Mouse (Mus musculus) hindbrain, embryonic 11.5 days (tissue): ENCODE data around the gene Psors1c2. TPM values are rescaled to one million over a fixed set of nuclear protein-coding genes. Genes with fewer than 3 reads are reported as not detected.

Source experiments
- ATAC-seq: fragments of 200-750 bp; cut with Nextera tagmentation; 2 replicates; pipeline ENCODE4 v1.8.0; 2017; ENCODE audit warnings: mild to moderate bottlenecking, moderate TSS enrichment, moderate library complexity; ENCODE audit not compliant: low FRiP score
- DNase-seq: peaks from one replicate; pipeline ENCODE4 v3.0.0-alpha.2; 2015; ENCODE audit warnings: low spot score
- H3K27ac ChIP-seq: fragments of 300-500 bp; sonication (generic); 2 replicates; pipeline ENCODE4 v1.5.1; 2014; ENCODE audit warnings: mild to moderate bottlenecking, low read depth, low read length
- H3K27me3 ChIP-seq: fragments of 300-500 bp; sonication (generic); 2 replicates; pipeline ENCODE4 v1.6.1; 2014; ENCODE audit warnings: mild to moderate bottlenecking, low read length, moderate library complexity, mixed read lengths; ENCODE audit not compliant: control insufficient read depth, insufficient read depth
- H3K36me3 ChIP-seq: fragments of 300-500 bp; sonication (generic); 2 replicates; pipeline ENCODE4 v1.6.1; 2014; ENCODE audit warnings: mild to moderate bottlenecking, low read length, moderate library complexity, mixed read lengths; ENCODE audit not compliant: control insufficient read depth, insufficient read depth
- H3K4me1 ChIP-seq: fragments of 300-500 bp; sonication (generic); replicated peaks from 2 replicates; pipeline ENCODE4 v1.6.1; 2014; ENCODE audit warnings: low read length, mixed read lengths; ENCODE audit not compliant: control insufficient read depth, insufficient read depth
- H3K4me2 ChIP-seq: fragments of 300-500 bp; sonication (generic); replicated peaks from 2 replicates; pipeline ENCODE4 v1.6.1; 2014; ENCODE audit warnings: mild to moderate bottlenecking, low read depth, low read length
- H3K4me3 ChIP-seq: fragments of 300-500 bp; sonication (generic); 2 replicates; pipeline ENCODE4 v1.5.1; 2014; ENCODE audit warnings: low read depth, low read length
- H3K9ac ChIP-seq: fragments of 300-500 bp; sonication (generic); 2 replicates; pipeline ENCODE4 v1.6.1; 2014; ENCODE audit warnings: low read depth, low read length
- H3K9me3 ChIP-seq: fragments of 300-500 bp; sonication (generic); 2 replicates; pipeline ENCODE4 v1.6.1; 2016; ENCODE audit warnings: low read length; ENCODE audit not compliant: control insufficient read depth
- WGBS: fragments of 180-500 bp; shearing (Covaris S2); extraction: QIAGEN DNeasy Blood & Tissue Kit; methylation state at CpG from one replicate; pipeline ENCODE4 v1.1.7; 2014; 5-methylcytosine and 5-hydroxymethylcytosine counted together
- polyA plus RNA-seq: library from polyadenylated mRNA; unstranded; fragments of >200 nt; fragmentation: Nextera tagmentation; extraction: Ambion mirVana; gene quantifications from 2 replicates; pipeline ENCODE4 v1.2.1, GENCODE M21; 2014

The Psors1c2 gene
- polyA plus RNA-seq, 1 experiment from 2014 or later = 0.97 TPM

DNA sequence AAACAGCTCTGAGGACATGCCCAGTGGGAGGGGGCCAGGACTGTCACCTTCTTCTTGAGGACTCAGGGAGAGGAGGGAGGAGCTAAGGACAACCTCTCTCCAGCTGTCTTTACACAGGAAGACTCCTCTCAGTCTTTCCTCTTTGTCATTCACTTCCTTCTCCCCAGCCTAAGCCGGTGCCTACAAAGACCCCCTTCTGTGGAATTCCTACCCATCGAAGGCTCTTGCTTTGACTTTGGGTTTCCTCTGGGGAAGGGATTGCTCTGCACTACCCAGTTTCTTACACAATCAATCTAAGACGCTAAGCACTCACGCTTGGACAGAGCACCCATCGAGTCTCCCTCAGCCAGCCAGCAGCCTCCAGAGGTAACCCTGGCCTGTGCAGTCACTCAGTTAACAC, 15.6 kb downstream of the Psors1c2 start:
- H3K4me3 ChIP-seq = no peak overlapping the region
- ATAC-seq (no peak), DNase-seq (no peak)
- H3K4me1 ChIP-seq = peaks cover 4% of the 10 kb centered on the region
- H3K9me3 ChIP-seq = no peaks in the 10 kb centered on the region
- no peak overlapping the region for H3K4me2 ChIP-seq
- H3K36me3 ChIP-seq = no peaks in the 10 kb centered on the region
- no peaks in the 10 kb centered on the region for H3K27me3 ChIP-seq
- WGBS = 16% methylated on average over 5 of the region's 5 CpGs
- no peak overlapping the region for H3K27ac ChIP-seq
- H3K9ac ChIP-seq = no peak overlapping the region

DNA sequence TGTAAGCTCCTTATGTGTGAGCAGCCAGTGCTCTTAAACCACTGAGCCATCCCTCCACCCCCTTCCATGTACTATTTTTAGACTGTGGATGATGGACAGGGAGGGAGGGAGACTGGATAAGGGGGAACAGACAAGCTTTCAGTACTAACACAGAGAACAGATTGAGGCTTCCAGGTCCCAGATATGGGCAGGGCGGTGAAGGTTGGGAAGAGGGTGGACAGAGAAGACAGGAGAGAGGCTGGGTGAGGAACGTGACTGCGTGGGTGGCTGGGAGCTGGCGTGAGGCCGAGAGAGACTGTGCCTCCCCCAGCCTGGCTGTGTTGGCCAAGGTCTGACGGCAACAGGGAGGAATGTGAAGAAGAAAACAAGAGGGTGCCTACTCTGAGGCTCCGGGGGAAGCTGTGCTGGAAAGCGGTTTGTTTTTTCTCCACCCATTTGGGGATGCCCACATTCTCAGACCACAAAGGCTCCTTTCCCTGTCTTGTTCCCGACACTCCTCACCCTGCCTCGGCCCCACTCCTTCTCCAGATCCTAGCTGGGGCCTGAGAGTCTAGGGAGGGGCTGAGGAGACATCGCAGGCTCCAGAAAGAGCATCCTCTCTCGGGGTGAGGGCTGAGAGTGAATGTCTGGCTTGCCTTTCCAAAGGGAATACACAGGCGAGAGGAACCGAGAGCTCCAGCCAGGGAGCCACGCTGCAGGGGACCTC, 16.6 kb downstream of the Psors1c2 start:
- H3K9ac ChIP-seq = no peak overlapping the region
- no peak overlapping the region for H3K4me3 ChIP-seq
- H3K27me3 ChIP-seq = no peaks in the 10 kb centered on the region
- DNase-seq = no peak
- H3K9me3 ChIP-seq = no peaks in the 10 kb centered on the region
- H3K36me3 ChIP-seq = no peaks in the 10 kb centered on the region
- H3K4me2 ChIP-seq = no peak overlapping the region
- ATAC-seq = no peak
- WGBS = 54% methylated on average over 14 of the region's 15 CpGs
- H3K27ac ChIP-seq = no peak overlapping the region
- H3K4me1 ChIP-seq = peaks cover 4% of the 10 kb centered on the region

DNA sequence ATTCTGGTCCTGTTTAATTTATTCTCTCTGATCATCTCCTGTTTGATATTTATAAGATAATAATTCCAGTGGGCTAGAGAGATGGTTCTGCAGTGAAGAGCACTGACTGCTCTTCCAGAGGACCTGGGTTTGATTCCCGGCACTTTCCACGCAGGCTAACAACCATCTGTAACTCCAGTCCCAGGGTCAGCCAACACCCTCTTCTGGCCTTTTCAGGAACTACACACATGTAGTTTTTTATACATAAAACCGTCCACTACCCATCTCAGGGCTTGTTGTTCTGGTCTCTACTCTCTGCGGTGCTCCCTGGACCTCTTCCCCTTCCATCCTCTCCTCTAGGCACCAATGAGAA, 17.1 kb downstream of the Psors1c2 start:
- Histone ChIP-seq H3K27ac (no peak overlapping the region), H3K36me3 (no peaks in the 10 kb centered on the region), H3K4me1 (peaks cover 4% of the 10 kb centered on the region), H3K4me3 (no peak overlapping the region), H3K27me3 (no peaks in the 10 kb centered on the region), H3K9me3 (no peaks in the 10 kb centered on the region), H3K4me2 (no peak overlapping the region), H3K9ac (no peak overlapping the region)
- 96% methylated on average over 4 of the region's 4 CpGs for WGBS
- DNase-seq (no peak), ATAC-seq (no peak)

DNA sequence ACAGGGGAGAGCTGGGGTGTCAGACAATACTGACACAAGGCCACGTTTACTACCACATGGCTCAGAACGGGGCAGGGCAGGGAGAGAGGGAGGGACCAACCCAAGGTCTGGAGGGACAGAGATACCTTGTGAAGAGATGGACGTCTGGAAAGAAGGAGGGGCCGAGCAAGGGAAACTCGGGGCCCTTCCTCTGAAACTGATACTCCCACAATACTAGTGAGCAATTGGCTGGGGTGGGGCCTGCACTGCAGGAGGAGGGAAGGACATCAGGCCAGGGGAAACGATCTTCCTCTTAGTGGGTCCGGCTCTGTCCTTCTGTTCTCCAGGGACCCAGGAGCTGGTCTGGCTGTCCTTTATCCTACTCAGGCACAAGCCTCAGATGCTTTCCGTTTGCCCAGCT, 17.9 kb downstream of the Psors1c2 start:
- H3K27ac ChIP-seq = no peak overlapping the region
- 56% methylated on average over 8 of the region's 8 CpGs for WGBS
- H3K36me3 ChIP-seq = no peaks in the 10 kb centered on the region
- no peaks in the 10 kb centered on the region for H3K27me3 ChIP-seq
- DNase-seq = no peak
- H3K4me2 ChIP-seq = no peak overlapping the region
- H3K9ac ChIP-seq = no peak overlapping the region
- no peak overlapping the region for H3K4me3 ChIP-seq
- H3K4me1 ChIP-seq = peaks cover 4% of the 10 kb centered on the region
- no peaks in the 10 kb centered on the region for H3K9me3 ChIP-seq
- no peak for ATAC-seq

DNA sequence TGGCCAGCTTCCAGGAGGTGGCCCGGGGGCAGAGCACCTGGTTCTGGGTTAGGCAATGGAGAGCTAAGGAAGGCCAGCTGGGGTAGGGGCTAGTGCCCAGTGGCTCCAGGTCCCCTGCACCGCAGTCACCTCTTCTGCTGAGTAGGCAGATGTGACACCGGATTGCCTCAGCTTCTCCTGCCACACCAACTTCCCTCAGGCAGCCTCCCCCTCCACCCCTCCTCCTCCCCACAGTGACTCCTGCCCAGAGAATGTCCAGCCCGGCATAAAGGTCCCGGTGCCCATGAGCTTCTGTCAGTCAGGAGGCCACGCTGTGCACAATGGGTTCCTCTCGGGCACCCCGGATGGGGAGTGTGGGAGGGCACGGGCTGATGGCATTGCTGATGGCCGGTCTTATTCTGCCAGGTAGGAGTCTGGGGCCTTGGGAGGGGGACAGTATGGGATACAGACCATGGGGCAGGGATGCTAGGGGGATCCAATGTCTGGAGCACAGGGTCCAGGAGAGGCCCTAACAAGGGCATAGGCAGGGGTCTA, 18.9 kb downstream of the Psors1c2 start, which contains the start of gene Cdsn:
Cdsn (plus strand) TSS at position 248 of the 534 bp plus-strand sequence.
- ATAC-seq = no peak
- H3K9ac ChIP-seq = no peak within 1 kb of the TSS
- no peak within 1 kb of the TSS for H3K27ac ChIP-seq
- H3K36me3 ChIP-seq = no peaks in the 10 kb centered on the region
- 78% methylated on average over 10 of the region's 10 CpGs for WGBS
- no peak within 1 kb of the TSS for H3K4me2 ChIP-seq
- H3K27me3 ChIP-seq = no peaks in the 10 kb centered on the region
- H3K4me1 ChIP-seq = no peaks in the 10 kb centered on the region
- no peaks in the 10 kb centered on the region for H3K9me3 ChIP-seq
- H3K4me3 ChIP-seq = no peak within 1 kb of the TSS
- no peak for DNase-seq

DNA sequence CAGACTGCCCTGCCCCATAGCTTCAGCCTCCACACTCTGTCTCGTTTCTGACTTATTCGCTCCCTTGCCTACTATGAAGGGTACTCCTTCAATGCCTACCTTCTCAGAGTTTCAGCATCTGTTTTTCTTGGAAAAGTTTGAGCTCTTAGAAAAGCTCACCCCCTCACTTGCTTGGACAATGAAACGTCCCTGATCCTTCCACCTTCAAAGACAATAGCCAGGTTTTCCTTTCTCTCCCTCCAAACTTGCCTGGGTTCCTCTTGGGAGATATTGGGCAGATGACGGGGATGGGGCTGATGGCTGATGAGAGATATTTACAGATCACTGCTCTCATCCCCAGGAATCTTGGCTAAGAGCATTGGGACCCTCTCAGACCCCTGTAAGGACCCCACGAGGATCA, 21.3 kb downstream of the Psors1c2 start:
- Histone ChIP-seq H3K27ac (no peak overlapping the region), H3K4me1 (no peaks in the 10 kb centered on the region), H3K36me3 (no peaks in the 10 kb centered on the region), H3K9me3 (no peaks in the 10 kb centered on the region), H3K4me3 (no peak overlapping the region), H3K27me3 (no peaks in the 10 kb centered on the region), H3K9ac (no peak overlapping the region), H3K4me2 (no peak overlapping the region)
- WGBS = 81% methylated on average over 5 of the region's 5 CpGs
- DNase-seq = no peak
- no peak for ATAC-seq

DNA sequence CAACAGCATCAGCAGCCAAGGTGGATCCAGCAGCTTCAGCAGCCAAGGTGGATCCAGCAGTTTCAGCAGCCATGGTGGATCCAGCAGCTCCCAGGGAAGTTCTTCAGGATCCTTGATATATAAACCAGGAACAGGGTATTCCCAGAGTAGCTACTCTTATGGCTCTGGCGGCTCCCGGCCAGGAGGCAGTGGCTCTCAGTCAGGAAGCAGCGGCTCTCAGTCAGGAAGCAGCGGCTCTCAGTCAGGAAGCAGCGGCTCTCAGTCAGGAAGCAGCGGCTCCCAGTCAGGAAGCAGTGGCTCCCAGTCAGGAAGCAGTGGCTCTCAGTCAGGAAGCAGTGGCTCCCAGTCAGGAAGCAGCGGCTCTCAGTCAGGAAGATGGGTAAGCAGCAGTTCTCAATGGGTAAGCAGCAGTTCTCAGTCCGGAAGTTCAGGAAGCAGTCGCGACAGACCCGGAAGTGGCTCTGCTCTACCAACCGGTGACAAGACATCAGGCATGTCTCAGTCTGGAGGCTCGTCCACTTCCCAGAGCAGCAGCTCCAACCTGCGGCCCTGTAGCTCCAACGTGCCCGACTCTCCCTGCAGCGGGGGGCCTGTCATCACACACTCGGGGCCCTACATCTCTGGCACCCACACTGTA, 21.9 kb downstream of the Psors1c2 start:
- 92% methylated on average over 18 of the region's 18 CpGs for WGBS
- H3K27ac ChIP-seq = no peak overlapping the region

DNA sequence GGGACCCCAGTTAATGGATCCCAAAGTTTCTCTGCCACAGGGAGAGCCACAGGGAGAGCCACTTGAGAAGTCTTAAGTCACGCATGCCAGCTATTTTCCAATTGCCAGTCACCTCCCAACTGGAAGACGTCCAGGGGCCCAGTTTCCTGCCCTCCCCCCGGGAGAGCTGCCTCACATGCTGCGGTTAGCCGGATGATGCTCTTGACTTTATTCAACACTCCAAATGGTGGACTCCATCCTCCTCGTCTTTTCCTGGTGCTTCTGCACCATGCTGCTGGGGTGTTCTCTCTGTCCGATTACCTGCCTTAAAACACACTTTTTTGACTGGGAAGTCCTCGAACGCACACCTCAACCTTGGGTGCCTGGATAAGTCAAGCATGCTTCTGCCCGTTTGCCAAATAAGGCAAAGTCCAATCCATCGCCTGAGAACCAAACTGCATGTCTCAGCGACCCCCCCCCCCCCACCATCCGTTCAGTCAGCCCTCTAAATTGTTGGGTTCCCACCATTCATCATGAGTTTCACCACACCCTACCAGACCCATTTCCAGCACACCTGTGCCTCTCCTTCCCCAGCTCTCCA, 23.3 kb downstream of the Psors1c2 start:
- no peaks in the 10 kb centered on the region for H3K27me3 ChIP-seq
- no peak overlapping the region for H3K4me2 ChIP-seq
- no peaks in the 10 kb centered on the region for H3K36me3 ChIP-seq
- 87% methylated on average over 13 of the region's 13 CpGs for WGBS
- H3K27ac ChIP-seq = no peak overlapping the region
- no peak overlapping the region for H3K9ac ChIP-seq
- no peak overlapping the region for H3K4me3 ChIP-seq
- ATAC-seq = no peak
- H3K9me3 ChIP-seq = no peaks in the 10 kb centered on the region
- no peak for DNase-seq
- no peaks in the 10 kb centered on the region for H3K4me1 ChIP-seq

More for the DNA sequence above, 21.9 kb downstream of the Psors1c2 start:
- Histone ChIP-seq H3K4me3 (no peak overlapping the region), H3K36me3 (no peaks in the 10 kb centered on the region), H3K9ac (no peak overlapping the region), H3K27me3 (no peaks in the 10 kb centered on the region), H3K9me3 (no peaks in the 10 kb centered on the region), H3K4me1 (no peaks in the 10 kb centered on the region), H3K4me2 (no peak overlapping the region)
- DNase-seq (no peak), ATAC-seq (no peak)
